Mouse (Mus musculus): ENCODE results near the gene Syt11. TPM values are rescaled to one million over a fixed set of nuclear protein-coding genes. Genes with fewer than 3 reads are reported as not detected.

Gene Syt11
- polyA plus RNA-seq, 1 experiment from 2014 or later = 5.2 TPM

DNA sequence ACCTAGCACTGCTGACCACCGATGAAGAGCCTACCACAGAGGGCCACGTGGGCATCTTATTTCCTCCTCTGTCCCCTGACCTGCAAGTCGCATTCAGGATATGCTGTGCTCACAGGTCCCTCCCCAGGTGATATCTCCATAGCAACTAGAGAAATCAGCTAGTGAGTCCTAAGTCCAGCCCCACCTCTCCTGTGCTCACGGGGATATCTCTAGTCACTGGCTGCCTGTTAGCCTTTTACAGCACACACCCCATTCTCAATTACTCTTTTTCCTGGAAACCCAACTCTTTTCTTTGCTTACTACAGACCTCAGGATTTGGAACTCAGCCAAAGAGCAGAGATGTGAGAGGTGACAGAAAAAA, 28.1 kb downstream of the Syt11 start:
- Histone ChIP-seq H3K4me1 (replicated peaks; ENCODE audit: control insufficient read depth, insufficient read depth, low read length) (peaks cover 3% of the 10 kb centered on the region; the same call in 1 of the 2 replicates), H3K27me3 (replicated peaks; ENCODE audit: control insufficient read depth, insufficient read depth, low read length) (no peaks in the 10 kb centered on the region), H3K9ac (ENCODE audit: low read depth, low read length) (no peak overlapping the region), H3K9me3 (ENCODE audit: control insufficient read depth, low read length) (peaks cover 3% of the 10 kb centered on the region; the same call in 1 of the 2 replicates), H3K4me3 (ENCODE audit: low read depth, low read length) (no peak overlapping the region), H3K4me2 (no peak overlapping the region), H3K36me3 (ENCODE audit: control insufficient read depth, insufficient read depth, low read length) (peaks cover 8% of the 10 kb centered on the region), H3K27ac (ENCODE audit: low read depth, low read length) (no peak overlapping the region)
- ATAC-seq (replicated peaks; ENCODE audit: low FRiP score) = no peak
- 74% methylated on average over 4 of the region's 4 CpGs for WGBS
- no peak for DNase-seq (ENCODE audit: low spot score)

GRCm38 (mm10) chr3:88746139-88746870, 28.7 kb downstream of the Syt11 start:
- no peak overlapping the region for H3K4me3 ChIP-seq (ENCODE audit: low read depth, low read length)

DNA sequence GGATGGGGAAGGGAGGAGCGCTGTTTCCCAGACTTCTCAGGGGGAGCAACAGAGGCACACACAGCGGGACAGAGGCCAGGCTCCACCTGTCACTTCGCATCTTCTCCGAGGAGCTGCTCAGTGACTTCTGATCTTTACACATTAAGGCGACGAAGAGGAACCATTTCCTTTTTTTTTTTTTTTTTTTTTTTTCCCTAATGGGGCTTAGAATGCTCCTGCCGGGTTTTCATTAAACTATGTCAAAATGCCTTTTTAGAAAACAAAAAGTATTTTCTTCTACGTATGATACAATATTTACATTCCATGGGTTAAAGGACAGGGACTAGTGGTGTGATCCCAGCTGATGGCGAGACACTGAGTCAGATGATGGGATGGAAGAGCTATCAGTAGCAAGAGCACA, 29.4 kb downstream of the Syt11 start:
- H3K27ac ChIP-seq (ENCODE audit: low read depth, low read length) = no peak overlapping the region
- peaks cover 8% of the 10 kb centered on the region for H3K36me3 ChIP-seq (ENCODE audit: control insufficient read depth, insufficient read depth, low read length)
- H3K9me3 ChIP-seq (ENCODE audit: control insufficient read depth, low read length) = peaks cover 3% of the 10 kb centered on the region; the same call in 1 of the 2 replicates
- no peaks in the 10 kb centered on the region for H3K27me3 ChIP-seq (replicated peaks; ENCODE audit: control insufficient read depth, insufficient read depth, low read length)
- WGBS = 85% methylated on average over 9 of the region's 9 CpGs
- H3K4me1 ChIP-seq (replicated peaks; ENCODE audit: control insufficient read depth, insufficient read depth, low read length) = peaks cover 3% of the 10 kb centered on the region; the same call in 1 of the 2 replicates
- DNase-seq (ENCODE audit: low spot score) = no peak
- no peak overlapping the region for H3K9ac ChIP-seq (ENCODE audit: low read depth, low read length)
- H3K4me3 ChIP-seq (ENCODE audit: low read depth, low read length) = no peak overlapping the region
- ATAC-seq (replicated peaks; ENCODE audit: low FRiP score) = no peak
- no peak overlapping the region for H3K4me2 ChIP-seq

More at GRCm38 (mm10) chr3:88746139-88746870, 28.7 kb downstream of the Syt11 start:
- no peaks in the 10 kb centered on the region for H3K27me3 ChIP-seq (replicated peaks; ENCODE audit: control insufficient read depth, insufficient read depth, low read length)
- no peak for DNase-seq (ENCODE audit: low spot score)
- peaks cover 3% of the 10 kb centered on the region; the same call in 1 of the 2 replicates for H3K4me1 ChIP-seq (replicated peaks; ENCODE audit: control insufficient read depth, insufficient read depth, low read length)
- peaks cover 8% of the 10 kb centered on the region for H3K36me3 ChIP-seq (ENCODE audit: control insufficient read depth, insufficient read depth, low read length)
- H3K9me3 ChIP-seq (ENCODE audit: control insufficient read depth, low read length) = peaks cover 3% of the 10 kb centered on the region; the same call in 1 of the 2 replicates
- ATAC-seq (replicated peaks; ENCODE audit: low FRiP score) = no peak
- no peak overlapping the region for H3K4me2 ChIP-seq
- WGBS = 86% methylated on average over 15 of the region's 15 CpGs
- no peak overlapping the region for H3K9ac ChIP-seq (ENCODE audit: low read depth, low read length)
- no peak overlapping the region for H3K27ac ChIP-seq (ENCODE audit: low read depth, low read length)

GRCm38 (mm10) chr3:88740147-88740546, 34.8 kb downstream of the Syt11 start:
- no peak overlapping the region for H3K4me3 ChIP-seq (ENCODE audit: low read depth, low read length)
- H3K27ac ChIP-seq (ENCODE audit: low read depth, low read length) = no peak overlapping the region
- H3K4me2 ChIP-seq = no peak overlapping the region
- H3K4me1 ChIP-seq (replicated peaks; ENCODE audit: control insufficient read depth, insufficient read depth, low read length) = no peaks in the 10 kb centered on the region
- H3K27me3 ChIP-seq (replicated peaks; ENCODE audit: control insufficient read depth, insufficient read depth, low read length) = no peaks in the 10 kb centered on the region
- no peaks in the 10 kb centered on the region for H3K9me3 ChIP-seq (ENCODE audit: control insufficient read depth, low read length)
- 91% methylated on average over 3 of the region's 3 CpGs for WGBS
- H3K36me3 ChIP-seq (ENCODE audit: control insufficient read depth, insufficient read depth, low read length) = no peaks in the 10 kb centered on the region
- no peak overlapping the region for H3K9ac ChIP-seq (ENCODE audit: low read depth, low read length)
- ATAC-seq (replicated peaks; ENCODE audit: low FRiP score) (no peak), DNase-seq (ENCODE audit: low spot score) (no peak)

DNA sequence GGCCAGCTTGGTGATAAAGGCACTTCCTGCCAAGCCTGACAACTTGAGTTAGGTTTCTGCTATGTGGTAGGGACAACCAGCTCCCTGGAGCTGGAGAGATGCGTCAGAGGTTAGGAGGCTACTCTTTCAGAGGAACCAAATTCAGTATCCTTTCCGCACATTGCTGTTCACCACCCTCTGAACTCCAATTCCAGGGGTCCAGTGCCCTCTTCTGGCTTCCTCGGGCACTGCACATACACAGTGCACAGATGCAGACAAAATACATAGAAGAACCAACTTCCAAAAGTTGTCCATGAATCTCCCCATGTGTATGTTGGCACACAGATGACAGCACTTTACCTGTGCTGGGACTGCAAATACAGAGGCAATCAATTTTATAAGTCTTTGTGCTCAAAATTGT, 36.3 kb downstream of the Syt11 start:
- Histone ChIP-seq H3K4me2 (no peak overlapping the region), H3K36me3 (ENCODE audit: control insufficient read depth, insufficient read depth, low read length) (no peaks in the 10 kb centered on the region), H3K27ac (ENCODE audit: low read depth, low read length) (no peak overlapping the region), H3K27me3 (replicated peaks; ENCODE audit: control insufficient read depth, insufficient read depth, low read length) (no peaks in the 10 kb centered on the region), H3K4me1 (replicated peaks; ENCODE audit: control insufficient read depth, insufficient read depth, low read length) (no peaks in the 10 kb centered on the region), H3K9ac (ENCODE audit: low read depth, low read length) (no peak overlapping the region), H3K4me3 (ENCODE audit: low read depth, low read length) (no peak overlapping the region), H3K9me3 (ENCODE audit: control insufficient read depth, low read length) (no peaks in the 10 kb centered on the region)
- ATAC-seq (replicated peaks; ENCODE audit: low FRiP score) (0 out of 2 replicates have a peak, but pooled peaks have one; percentile 45), DNase-seq (ENCODE audit: low spot score) (peak; percentile 52)
- WGBS = 38% methylated on average over 3 of the region's 3 CpGs

GRCm38 (mm10) chr3:88736556-88736955, 38.4 kb downstream of the Syt11 start:
- DNase-seq (ENCODE audit: low spot score) = no peak
- H3K9ac ChIP-seq (ENCODE audit: low read depth, low read length) = no peak overlapping the region
- no peak overlapping the region for H3K27ac ChIP-seq (ENCODE audit: low read depth, low read length)
- no peak overlapping the region for H3K4me2 ChIP-seq
- no peaks in the 10 kb centered on the region for H3K27me3 ChIP-seq (replicated peaks; ENCODE audit: control insufficient read depth, insufficient read depth, low read length)
- H3K4me1 ChIP-seq (replicated peaks; ENCODE audit: control insufficient read depth, insufficient read depth, low read length) = no peaks in the 10 kb centered on the region
- H3K4me3 ChIP-seq (ENCODE audit: low read depth, low read length) = no peak overlapping the region
- no peaks in the 10 kb centered on the region for H3K9me3 ChIP-seq (ENCODE audit: control insufficient read depth, low read length)
- 91% methylated on average over 2 of the region's 2 CpGs for WGBS
- ATAC-seq (replicated peaks; ENCODE audit: low FRiP score) = no peak
- H3K36me3 ChIP-seq (ENCODE audit: control insufficient read depth, insufficient read depth, low read length) = no peaks in the 10 kb centered on the region

GRCm38 (mm10) chr3:88719098-88719497, 55.9 kb downstream of the Syt11 start:
- ATAC-seq (replicated peaks; ENCODE audit: low FRiP score) (no peak), DNase-seq (ENCODE audit: low spot score) (no peak)
- Histone ChIP-seq H3K4me3 (ENCODE audit: low read depth, low read length) (no peak overlapping the region), H3K27me3 (replicated peaks; ENCODE audit: control insufficient read depth, insufficient read depth, low read length) (no peaks in the 10 kb centered on the region), H3K9me3 (ENCODE audit: control insufficient read depth, low read length) (no peaks in the 10 kb centered on the region; the same call in 1 of the 2 replicates), H3K4me1 (replicated peaks; ENCODE audit: control insufficient read depth, insufficient read depth, low read length) (peaks cover 4% of the 10 kb centered on the region), H3K4me2 (no peak overlapping the region), H3K27ac (ENCODE audit: low read depth, low read length) (no peak overlapping the region), H3K36me3 (ENCODE audit: control insufficient read depth, insufficient read depth, low read length) (peaks cover 5% of the 10 kb centered on the region; the same call in 1 of the 2 replicates), H3K9ac (ENCODE audit: low read depth, low read length) (no peak overlapping the region)
- WGBS = 81% methylated on average over 2 of the region's 2 CpGs

DNA sequence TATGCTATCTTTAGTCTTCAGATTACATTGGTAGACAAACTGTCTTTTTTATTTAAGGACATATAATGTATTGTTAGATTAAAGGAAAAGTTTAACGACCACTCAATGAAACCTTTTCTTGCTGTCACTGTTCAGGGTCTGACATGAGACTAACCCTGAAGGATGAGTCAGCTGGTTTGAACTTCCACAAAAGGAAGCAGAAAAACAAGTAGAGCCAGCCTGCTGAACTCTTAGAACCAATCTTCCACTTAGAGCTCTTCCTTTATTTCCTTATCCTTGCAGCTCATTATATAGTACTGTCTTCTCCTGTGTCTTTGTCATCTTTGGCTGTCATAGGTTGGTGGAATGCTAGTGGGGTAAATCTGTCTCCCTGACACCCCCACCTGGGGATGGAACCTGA, 57.1 kb downstream of the Syt11 start:
- peaks cover 4% of the 10 kb centered on the region for H3K4me1 ChIP-seq (replicated peaks; ENCODE audit: control insufficient read depth, insufficient read depth, low read length)
- no peaks in the 10 kb centered on the region for H3K27me3 ChIP-seq (replicated peaks; ENCODE audit: control insufficient read depth, insufficient read depth, low read length)
- H3K4me2 ChIP-seq = peak overlapping the region; percentile 86
- no peak for DNase-seq (ENCODE audit: low spot score)
- peak overlapping the region; percentile 52; the same call in 1 of the 2 replicates for H3K9ac ChIP-seq (ENCODE audit: low read depth, low read length)
- 20% methylated on average over 1 of the region's 1 CpGs for WGBS
- H3K27ac ChIP-seq (ENCODE audit: low read depth, low read length) = 0 out of 2 replicates have a peak overlapping the region, but pooled peaks have one; percentile 22
- no peak for ATAC-seq (replicated peaks; ENCODE audit: low FRiP score)
- H3K9me3 ChIP-seq (ENCODE audit: control insufficient read depth, low read length) = no peaks in the 10 kb centered on the region
- peak overlapping the region; percentile 77 for H3K4me3 ChIP-seq (ENCODE audit: low read depth, low read length)
- H3K36me3 ChIP-seq (ENCODE audit: control insufficient read depth, insufficient read depth, low read length) = peaks cover 11% of the 10 kb centered on the region

Measured in liver, embryonic 11.5 days (tissue).